Mouse (Mus musculus): ENCODE data around the gene Pcdh8. TPM values are rescaled to one million over a fixed set of nuclear protein-coding genes. Genes with fewer than 3 reads are reported as not detected.

Pcdh8 gene
- polyA plus RNA-seq (2015; fragmentation: Nextera tagmentation; extraction: Ambion mirVana): 32.2 and 33.9 TPM in 2 replicates

DNA sequence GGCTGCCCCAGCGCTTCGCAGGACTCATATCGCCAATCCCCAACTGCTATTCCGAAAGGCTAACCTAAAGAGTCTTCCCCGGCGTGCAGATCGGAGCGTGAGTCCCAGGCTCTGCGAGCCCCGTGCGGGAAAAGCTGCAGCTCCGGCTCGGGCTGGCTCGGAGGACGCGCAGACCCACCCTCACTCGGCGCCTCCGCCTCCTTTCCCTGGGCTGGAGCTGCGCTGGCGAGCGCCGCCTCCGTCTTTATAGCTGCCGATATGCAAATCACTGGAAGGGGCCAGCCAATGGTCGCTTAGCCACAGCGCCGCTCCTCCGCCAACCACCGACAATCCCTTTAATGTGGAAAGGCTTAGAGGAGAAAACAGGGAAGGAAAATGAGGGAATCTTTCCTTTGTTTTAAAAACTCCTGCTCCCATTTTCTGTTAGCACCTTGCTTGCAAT, at the start of gene Pcdh8:
Gene Pcdh8, minus strand, starts transcription at position 219 of the 442 bp plus-strand sequence.

MicroRNAs encoded within 50 kb of the gene (microRNA counts, 519-probe panel; counts per million panel counts)
- microRNA mmu-miR-759: 40.5 counts per million

Small RNAs within 50 kb of the gene (microRNA-seq; reads per million reads assigned to microRNA genes)
- not detected for gene Mir759

Other genes starting within 250 kb of the Pcdh8 start
- gene Sugt1, start 183.6 kb downstream of the Pcdh8 start, polyA plus RNA-seq (2015; fragmentation: Nextera tagmentation; extraction: Ambion mirVana): 74.9 and 87.9 TPM in 2 replicates
- 1.4 and 2.1 TPM in 2 replicates for gene Cnmd, start 109.1 kb downstream of the Pcdh8 start, polyA plus RNA-seq (2015; fragmentation: Nextera tagmentation; extraction: Ambion mirVana)
- gene Olfm4, start 212.8 kb upstream of the Pcdh8 start, polyA plus RNA-seq (2015; fragmentation: Nextera tagmentation; extraction: Ambion mirVana): 0.98 and 1.1 TPM in 2 replicates